Mouse (Mus musculus) hindbrain, postnatal 0 days (tissue): ENCODE data around the gene Plcxd2. TPM values are rescaled to one million over a fixed set of nuclear protein-coding genes. Genes with fewer than 3 reads are reported as not detected.

Source experiments
- ATAC-seq: fragments of 200-750 bp; cut with Nextera tagmentation; 2 replicates; pipeline ENCODE4 v1.8.0; 2017; ENCODE audit warnings: mild to moderate bottlenecking, moderate TSS enrichment, moderate library complexity
- DNase-seq: peaks from one replicate; pipeline ENCODE4 v3.0.0-alpha.2; 2015; ENCODE audit warnings: low spot score
- H3K27ac ChIP-seq: fragments of 300-500 bp; sonication (generic); 2 replicates; pipeline ENCODE4 v1.5.1; 2014; ENCODE audit warnings: mild to moderate bottlenecking
- H3K27me3 ChIP-seq: fragments of 300-500 bp; sonication (generic); 2 replicates; pipeline ENCODE4 v1.6.1; 2014; ENCODE audit warnings: low read length, mixed read lengths; ENCODE audit not compliant: insufficient read depth
- H3K36me3 ChIP-seq: fragments of 300-500 bp; sonication (generic); 2 replicates; pipeline ENCODE4 v1.6.1; 2014; ENCODE audit warnings: low read length, mixed read lengths; ENCODE audit not compliant: insufficient read depth
- H3K4me1 ChIP-seq: fragments of 300-500 bp; sonication (generic); 2 replicates; pipeline ENCODE4 v1.6.1; 2014; ENCODE audit warnings: antibody characterized with exemption, low read length, mixed read lengths; ENCODE audit not compliant: insufficient read depth
- H3K4me2 ChIP-seq: fragments of 300-500 bp; sonication (generic); 2 replicates; pipeline ENCODE4 v1.6.1; 2014; ENCODE audit warnings: low read depth, mild to moderate bottlenecking, low read length, moderate library complexity, mixed read lengths
- H3K4me3 ChIP-seq: fragments of 300-500 bp; sonication (generic); 2 replicates; pipeline ENCODE4 v1.5.1; 2014; ENCODE audit warnings: low read length
- H3K9ac ChIP-seq: fragments of 300-500 bp; sonication (generic); replicated peaks from 2 replicates; pipeline ENCODE4 v1.6.1; 2014; ENCODE audit warnings: mild to moderate bottlenecking, low read length, moderate library complexity, mixed read lengths
- H3K9me3 ChIP-seq: fragments of 300-500 bp; sonication (generic); 2 replicates; pipeline ENCODE4 v1.6.1; 2016; ENCODE audit warnings: low read length, mixed read lengths
- CTCF ChIP-seq: IDR thresholded peaks from 2 replicates; pipeline ENCODE4 v1.5.1; 2016; ENCODE audit warnings: antibody characterized with exemption, control low read depth, low read depth
- WGBS: fragments of 180-500 bp; shearing (Covaris S2); extraction: QIAGEN DNeasy Blood & Tissue Kit; methylation state at CpG from one replicate; pipeline ENCODE4 v1.1.7; 2014; 5-methylcytosine and 5-hydroxymethylcytosine counted together
- polyA plus RNA-seq: library from polyadenylated mRNA; unstranded; fragments of >200 nt; fragmentation: Nextera tagmentation; extraction: Ambion mirVana; gene quantifications from 2 replicates; pipeline ENCODE4 v1.2.1, GENCODE M21; 2015
- total RNA-seq: library from RNA; depleted of rRNA; stranded (reverse); fragments of >200 nt; gene quantifications from 2 replicates; pipeline ENCODE4 v1.2.3, GENCODE M21; 2014; rRNA removed

Plcxd2 gene
- total and polyA plus RNA-seq, 2 experiments from 2014 or later: 12.7 to 38.3 TPM

- Histone ChIP-seq H3K9ac (no peak overlapping the region), H3K4me1 (no peaks in the 10 kb centered on the region), H3K4me2 (no peak overlapping the region), H3K27ac (no peak overlapping the region), H3K9me3 (no peaks in the 10 kb centered on the region), H3K27me3 (no peaks in the 10 kb centered on the region), H3K36me3 (no peaks in the 10 kb centered on the region), H3K4me3 (no peak overlapping the region)
- ATAC-seq: no peak
- no peak for DNase-seq
- TF ChIP-seq CTCF: no peak
- 89% methylated on average over 3 of the region's 3 CpGs for WGBS
Observed at GRCm38 (mm10) chr16:45930308-45930707, 79.7 kb downstream of the Plcxd2 start.

GRCm38 (mm10) chr16:45928090-45928489 lies 81.9 kb downstream of the Plcxd2 start:
- H3K27ac ChIP-seq: no peak overlapping the region
- no peak overlapping the region for H3K9ac ChIP-seq
- no peak overlapping the region for H3K4me2 ChIP-seq
- no peak overlapping the region for H3K4me3 ChIP-seq
- DNase-seq (no peak), ATAC-seq (no peak)
- no peaks in the 10 kb centered on the region for H3K9me3 ChIP-seq
- TF ChIP-seq CTCF: no peak
- whole genome bisulfite sequencing: 88% methylated on average over 4 of the region's 4 CpGs
- no peaks in the 10 kb centered on the region for H3K36me3 ChIP-seq
- H3K4me1 ChIP-seq: no peaks in the 10 kb centered on the region
- no peaks in the 10 kb centered on the region for H3K27me3 ChIP-seq

- no peak overlapping the region for H3K4me3 ChIP-seq
- ATAC-seq (no peak), DNase-seq (no peak)
- 75% methylated on average over 3 of the region's 3 CpGs for WGBS
- no peaks in the 10 kb centered on the region for H3K9me3 ChIP-seq
- no peak overlapping the region for H3K27ac ChIP-seq
- no peak for TF ChIP-seq CTCF
- H3K4me1 ChIP-seq: no peaks in the 10 kb centered on the region
- no peak overlapping the region for H3K9ac ChIP-seq
- H3K4me2 ChIP-seq: no peak overlapping the region
- H3K27me3 ChIP-seq: no peaks in the 10 kb centered on the region
- H3K36me3 ChIP-seq: no peaks in the 10 kb centered on the region
Observed at GRCm38 (mm10) chr16:45927601-45928000, 82.4 kb downstream of the Plcxd2 start.

- Histone ChIP-seq H3K27ac (no peak overlapping the region), H3K27me3 (no peaks in the 10 kb centered on the region), H3K9ac (no peak overlapping the region), H3K4me2 (no peak overlapping the region), H3K4me1 (no peaks in the 10 kb centered on the region), H3K4me3 (no peak overlapping the region), H3K36me3 (no peaks in the 10 kb centered on the region), H3K9me3 (no peaks in the 10 kb centered on the region)
- WGBS: 86% methylated on average over 5 of the region's 5 CpGs
- TF ChIP-seq CTCF: no peak
- ATAC-seq (no peak), DNase-seq (no peak)
Observed at GRCm38 (mm10) chr16:45926875-45927274, 83.1 kb downstream of the Plcxd2 start.

GRCm38 (mm10) chr16:45923731-45924424 lies 86.1 kb downstream of the Plcxd2 start:
- WGBS: 73% methylated on average over 6 of the region's 6 CpGs
- DNase-seq: no peak
- Histone ChIP-seq H3K4me3 (no peak overlapping the region), H3K9me3 (no peaks in the 10 kb centered on the region), H3K27ac (no peak overlapping the region), H3K9ac (no peak overlapping the region), H3K4me1 (no peaks in the 10 kb centered on the region), H3K4me2 (no peak overlapping the region), H3K36me3 (no peaks in the 10 kb centered on the region), H3K27me3 (no peaks in the 10 kb centered on the region)
- TF ChIP-seq CTCF: no peak
- ATAC-seq: no peak

- 76% methylated on average over 8 of the region's 8 CpGs for WGBS
Observed at GRCm38 (mm10) chr16:45922546-45923229, 87.3 kb downstream of the Plcxd2 start.

GRCm38 (mm10) chr16:45919572-45919971 lies 90.4 kb downstream of the Plcxd2 start:
- Histone ChIP-seq H3K27ac (no peak overlapping the region), H3K9ac (no peak overlapping the region), H3K4me1 (no peaks in the 10 kb centered on the region), H3K36me3 (no peaks in the 10 kb centered on the region), H3K4me3 (no peak overlapping the region), H3K9me3 (no peaks in the 10 kb centered on the region), H3K4me2 (no peak overlapping the region), H3K27me3 (no peaks in the 10 kb centered on the region)
- WGBS: 75% methylated on average over 8 of the region's 8 CpGs
- DNase-seq (peak; percentile 9), ATAC-seq (0 out of 2 replicates have a peak, but pooled peaks have one; percentile 47)
- no peak for TF ChIP-seq CTCF

More at GRCm38 (mm10) chr16:45922546-45923229, 87.3 kb downstream of the Plcxd2 start:
- no peak for ATAC-seq
- Histone ChIP-seq H3K4me1 (no peaks in the 10 kb centered on the region), H3K4me3 (no peak overlapping the region), H3K27ac (no peak overlapping the region), H3K36me3 (no peaks in the 10 kb centered on the region), H3K9me3 (no peaks in the 10 kb centered on the region), H3K4me2 (no peak overlapping the region), H3K27me3 (no peaks in the 10 kb centered on the region), H3K9ac (no peak overlapping the region)
- TF ChIP-seq CTCF: no peak
- DNase-seq: no peak

Other genes starting within 250 kb of the Plcxd2 start
- 3.3 and 4.5 TPM in 2 replicates for gene Phldb2, start 56.6 kb downstream of the Plcxd2 start, total RNA-seq
- 6.2 and 7.2 TPM in 2 replicates for gene Phldb2, start 56.6 kb downstream of the Plcxd2 start, polyA plus RNA-seq
- gene Cd96, start 110.0 kb upstream of the Plcxd2 start, total RNA-seq: 0.29 TPM in 1 of 2 replicates, not detected in the other
- 0.06 and 0.10 TPM in 2 replicates for gene Cd96, start 110.0 kb upstream of the Plcxd2 start, polyA plus RNA-seq
- gene Gm4737, start 144.9 kb upstream of the Plcxd2 start, total RNA-seq: 1.3 and 2.3 TPM in 2 replicates
- gene Gm4737, start 144.9 kb upstream of the Plcxd2 start, polyA plus RNA-seq: 0.55 and 1.2 TPM in 2 replicates